Mouse (Mus musculus): ENCODE measurements around the gene Gpr18. TPM values are rescaled to one million over a fixed set of nuclear protein-coding genes. Genes with fewer than 3 reads are reported as not detected.
"Not testable (repeated sequence)": the region's sequence is repeated elsewhere in the genome, so short reads cannot be mapped to it uniquely, and the experiment has no call there.

The Gpr18 gene
- total RNA-seq, 2 experiments from 2014 or later: 0.33 to 0.46 TPM

DNA sequence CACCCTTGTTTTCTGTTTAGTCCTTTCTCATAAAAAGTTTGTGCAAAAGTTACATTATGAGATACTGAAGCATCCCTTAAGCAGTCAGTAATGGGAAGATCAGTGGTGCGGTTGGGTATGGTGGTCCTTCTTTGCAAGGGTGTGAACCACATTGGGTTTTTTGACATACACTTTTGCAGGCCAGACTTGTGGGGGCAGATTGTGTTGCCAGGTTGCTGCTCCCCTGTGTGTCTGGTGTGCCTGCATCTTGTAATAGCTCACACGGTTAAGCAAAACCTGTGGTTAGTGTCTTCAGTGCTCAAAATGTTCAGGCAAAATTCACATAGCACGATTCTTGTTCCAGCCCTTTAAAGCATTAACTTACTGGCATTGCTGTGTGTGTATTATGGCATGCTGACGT, 20.3 kb downstream of the Gpr18 start:
- no peak for DNase-seq
- intact Hi-C loops (cut with DNase I): no loop called here

DNA sequence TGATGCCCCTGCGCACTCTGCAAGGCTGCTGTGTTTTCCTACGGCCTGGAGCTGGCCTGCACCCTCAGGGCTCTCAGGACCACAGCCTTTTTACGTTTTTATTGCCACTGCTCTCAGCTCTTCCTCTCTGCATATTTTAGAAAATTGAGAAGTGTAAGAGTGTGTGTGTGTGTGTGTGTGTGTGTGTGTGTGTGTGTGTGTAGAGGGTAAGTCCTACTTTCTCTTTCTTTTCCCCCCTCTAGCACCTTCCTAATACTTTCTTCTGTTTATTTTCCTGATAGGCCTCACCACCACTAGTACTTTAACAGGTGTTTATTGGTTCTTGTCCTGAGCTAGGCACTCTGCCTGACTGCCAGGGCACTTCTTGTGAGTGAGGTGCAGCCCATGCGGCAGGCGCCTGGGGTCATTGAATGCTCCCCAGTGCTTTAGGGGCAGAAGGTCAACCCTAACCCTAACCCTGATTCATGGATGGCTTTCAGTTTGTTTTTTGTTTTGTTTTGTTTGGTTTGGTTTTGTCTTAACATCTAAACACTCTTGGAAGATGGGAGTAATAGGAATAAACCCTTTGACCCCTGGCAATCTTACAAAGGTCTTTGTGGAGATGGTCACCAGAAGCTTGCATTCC, 21.0 kb downstream of the Gpr18 start:
- no peak for DNase-seq
- intact Hi-C loops (cut with DNase I): no loop called here

DNA sequence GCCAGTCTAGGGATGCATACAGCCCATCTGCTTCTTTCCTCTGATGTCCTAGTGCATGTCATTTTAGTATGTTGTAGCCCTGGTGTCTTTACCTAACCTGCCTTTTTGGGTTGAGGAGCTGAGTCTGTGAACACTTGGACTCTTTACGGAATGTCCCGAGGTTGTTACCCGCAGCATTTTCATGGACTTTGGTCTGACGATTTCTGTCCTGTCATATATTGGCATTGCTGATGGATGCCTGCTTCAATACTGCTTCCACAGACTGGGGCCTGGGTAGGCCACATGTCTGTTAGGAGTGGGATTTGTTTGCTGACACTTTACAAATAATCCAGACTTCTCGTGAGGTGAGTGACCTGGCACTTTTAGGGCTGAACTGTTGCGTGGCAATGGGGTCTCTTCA, 21.8 kb downstream of the Gpr18 start:
- intact Hi-C loops (cut with DNase I): no loop called here
- DNase-seq: no peak

DNA sequence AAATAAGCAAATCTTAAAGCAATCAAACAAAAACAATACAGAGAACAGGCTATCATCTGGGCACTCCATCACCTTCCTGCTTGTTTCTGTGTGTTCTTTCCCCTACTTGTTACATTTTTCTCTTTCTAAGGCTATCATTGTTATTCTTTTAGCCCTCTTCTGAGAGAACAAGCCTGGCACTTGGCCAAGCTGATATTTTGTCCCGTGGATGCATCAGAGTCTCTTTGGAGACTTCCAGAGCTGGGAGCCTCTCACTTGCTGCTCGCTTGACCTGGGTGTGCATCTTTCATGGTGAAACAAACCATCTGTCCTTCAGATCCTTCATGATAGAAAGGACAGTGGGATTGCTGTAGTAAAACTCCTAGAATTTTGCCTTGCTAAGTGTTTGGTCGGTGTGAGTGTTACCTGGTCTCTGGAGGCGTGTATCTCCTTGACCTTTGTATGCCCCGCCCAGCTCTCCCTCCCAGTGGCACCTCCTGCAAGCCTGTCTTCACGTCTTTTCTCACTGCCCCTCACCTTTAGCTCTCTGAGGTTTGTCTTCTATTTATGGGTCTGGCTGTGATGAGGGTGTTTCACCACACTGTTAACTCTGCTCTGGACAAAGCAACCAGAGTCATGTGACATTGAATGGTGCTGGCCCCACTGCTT, 31.3 kb downstream of the Gpr18 start:
- intact Hi-C loops (cut with DNase I): no loop called here
- no peak for DNase-seq

DNA sequence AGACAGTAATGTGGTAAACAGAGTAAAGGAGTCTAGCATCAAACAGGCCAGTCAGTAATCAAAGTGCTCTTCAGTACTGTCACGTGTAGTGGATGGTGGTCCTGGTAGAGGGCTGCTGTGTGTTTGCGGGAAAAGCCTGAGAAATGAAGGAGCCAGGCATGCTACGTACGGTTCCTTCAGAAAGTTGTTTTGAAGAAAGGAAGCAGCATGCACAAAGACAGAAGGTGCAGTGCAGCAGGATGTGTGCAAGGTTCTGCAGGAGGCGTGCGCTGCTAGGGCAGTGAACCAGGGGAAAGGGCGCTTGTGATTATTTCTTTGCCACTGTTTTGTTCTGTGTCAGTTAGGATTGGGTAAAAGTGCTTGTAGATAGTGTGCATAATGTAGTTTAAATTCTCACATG, 34.4 kb downstream of the Gpr18 start:
- intact Hi-C loops (cut with DNase I): no loop called here
- DNase-seq: no peak

DNA sequence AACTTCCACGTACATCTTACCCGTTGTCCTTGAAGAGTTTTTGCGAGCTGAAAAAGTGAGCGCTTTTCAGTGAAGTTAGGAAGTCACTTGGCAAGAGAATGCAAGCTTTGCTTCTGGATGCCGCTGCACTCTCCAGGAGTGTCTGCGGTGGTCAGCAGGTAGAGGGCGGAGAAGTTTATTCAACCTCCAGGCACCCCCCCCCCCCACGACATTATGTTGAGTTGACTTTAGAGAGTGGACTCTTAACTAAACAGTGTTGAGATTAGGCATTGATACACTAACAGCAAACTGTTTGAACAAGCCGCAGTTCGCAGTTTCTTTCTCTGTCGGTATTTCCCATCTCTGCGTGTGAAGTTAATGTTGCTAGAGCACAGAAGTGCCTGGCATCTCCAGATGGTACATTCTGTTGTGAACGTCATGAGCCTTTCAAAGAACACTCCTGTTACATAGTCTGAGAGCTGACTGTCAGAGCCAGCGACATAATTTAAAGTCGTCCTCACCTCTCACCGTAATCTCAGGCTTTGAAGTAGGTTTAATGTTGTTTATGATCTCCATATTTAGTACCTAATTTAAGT, 36.2 kb downstream of the Gpr18 start:
- intact Hi-C loops (cut with DNase I): no loop called here
- no peak for DNase-seq

DNA sequence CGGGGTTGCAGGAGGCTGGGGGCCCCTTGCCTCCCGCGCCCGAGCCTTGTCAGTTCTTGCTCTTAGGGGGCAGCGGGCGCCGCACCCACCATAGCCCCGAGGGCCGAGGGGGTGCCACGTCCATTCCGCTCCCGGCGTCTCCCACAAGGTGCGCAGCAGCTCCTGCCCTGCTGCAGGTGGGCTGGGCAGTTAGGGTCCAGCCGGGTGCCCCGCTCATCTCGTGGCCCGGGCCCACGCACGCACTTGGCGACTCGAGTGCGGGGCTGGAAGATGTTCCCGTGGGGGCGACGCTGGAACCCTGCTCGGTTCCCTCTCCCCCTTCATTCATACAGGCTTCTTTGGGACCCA, 36.7 kb downstream of the Gpr18 start:
- intact Hi-C loops (cut with DNase I): no loop called here
- no peak for DNase-seq

DNA sequence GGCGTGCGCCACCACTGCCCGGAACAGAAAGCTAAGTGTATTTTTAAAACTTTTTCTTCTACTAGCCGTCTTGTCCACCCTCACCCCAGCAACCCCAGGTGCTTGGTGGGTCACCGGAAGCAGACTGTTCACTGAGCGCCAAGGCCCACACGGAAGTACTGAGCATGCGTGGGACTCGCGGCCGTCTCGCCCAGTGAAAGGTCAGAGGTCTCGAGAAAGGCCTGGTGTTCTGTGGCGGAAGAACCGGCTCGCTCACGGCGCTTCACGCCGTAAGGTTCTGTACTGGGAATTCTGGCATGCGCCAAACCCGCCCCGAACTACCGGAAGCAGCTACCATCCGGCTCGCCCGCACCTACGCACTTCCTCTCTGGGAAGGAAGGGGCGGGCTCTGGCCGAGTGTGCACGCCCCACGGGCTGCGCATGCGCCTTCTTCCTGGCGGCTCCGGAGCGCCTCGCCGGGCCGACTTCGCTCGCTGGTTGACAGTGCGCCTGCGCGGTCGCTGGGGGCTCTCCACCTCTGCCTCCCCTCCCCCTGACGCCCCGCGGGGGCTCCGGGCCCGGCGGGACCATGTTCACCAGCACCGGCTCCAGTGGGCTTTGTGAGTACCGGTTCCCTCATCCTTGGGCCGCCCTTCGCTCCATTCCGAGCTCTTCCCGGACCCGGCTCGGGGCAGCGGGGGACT, 37.3 kb downstream of the Gpr18 start, which contains the start of gene Ubac2:
Ubac2 (plus strand) TSS at position 445 of the 683 bp plus-strand sequence.
- DNase-seq: peak; percentile 98 to 99
- intact Hi-C loops (cut with DNase I): no loop called here

DNA sequence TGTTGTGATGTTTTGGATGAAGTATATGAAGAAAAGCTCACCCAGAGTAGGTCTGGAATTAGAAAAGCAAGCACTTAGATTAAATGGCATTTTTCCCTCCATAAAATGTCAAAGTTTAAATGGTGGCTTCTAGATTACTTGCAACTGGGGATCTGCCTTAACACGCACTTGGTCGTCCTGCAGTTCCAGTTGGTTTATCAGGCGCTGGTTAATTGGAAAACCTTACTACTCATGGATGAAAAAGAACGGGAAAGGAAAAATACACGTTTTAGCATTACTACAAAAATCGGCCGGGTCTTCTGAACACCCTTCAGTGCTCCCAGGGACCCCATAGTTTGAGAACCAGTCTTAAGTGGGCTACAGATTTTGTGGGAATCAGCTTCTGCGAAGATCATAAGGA, 37.9 kb downstream of the Gpr18 start:
- DNase-seq: no peak
- intact Hi-C loops (cut with DNase I): loop anchor here (2.0 kb wide), 1 partner anchor 229 kb away; the partner anchor contains the start of gene Tm9sf2

DNA sequence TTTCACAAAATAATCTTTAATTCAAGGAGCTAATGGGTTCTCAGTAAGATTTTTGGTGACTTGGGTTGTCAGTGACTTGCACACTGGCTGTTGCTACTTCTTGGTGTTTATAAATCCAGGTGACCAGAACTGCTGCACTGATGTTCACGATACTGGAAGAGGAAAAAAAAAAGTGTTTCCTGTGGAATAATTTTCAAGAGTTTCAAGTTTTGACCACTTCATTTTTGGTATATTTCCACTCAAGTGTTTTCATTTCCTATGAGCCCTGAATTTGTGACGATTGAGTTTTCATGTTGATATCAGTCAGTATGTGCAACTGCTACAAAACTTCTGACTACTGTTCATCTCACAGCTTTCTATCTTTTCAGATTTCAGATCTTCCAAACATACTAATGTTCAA, 38.7 kb downstream of the Gpr18 start:
- intact Hi-C loops (cut with DNase I): loop anchor here (2.0 kb wide), 1 partner anchor 230 kb away; the partner anchor contains the start of gene Tm9sf2
- DNase-seq: no peak

DNA sequence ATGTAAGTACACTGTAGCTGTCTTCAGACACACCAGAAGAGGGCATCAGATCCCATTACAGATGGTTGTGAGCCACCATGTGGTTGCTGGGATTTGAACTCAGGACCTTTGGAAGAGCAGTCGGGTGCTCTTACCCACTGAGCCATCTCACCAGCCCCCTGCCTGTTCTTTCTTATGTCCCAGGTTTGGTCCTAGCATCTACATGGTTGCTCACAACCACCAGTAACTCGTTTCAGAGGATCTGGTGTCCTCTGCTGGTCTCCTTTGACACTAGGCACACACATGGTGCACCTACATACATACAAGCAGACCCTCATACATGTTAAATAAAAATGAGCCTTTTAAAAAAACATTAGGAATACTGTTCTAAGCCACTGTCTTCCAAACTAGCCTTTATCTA, 39.4 kb downstream of the Gpr18 start:
- intact Hi-C loops (cut with DNase I): loop anchor here (2.0 kb wide), 1 partner anchor 231 kb away; the partner anchor contains the start of gene Tm9sf2
- not testable (repeated sequence) for DNase-seq

DNA sequence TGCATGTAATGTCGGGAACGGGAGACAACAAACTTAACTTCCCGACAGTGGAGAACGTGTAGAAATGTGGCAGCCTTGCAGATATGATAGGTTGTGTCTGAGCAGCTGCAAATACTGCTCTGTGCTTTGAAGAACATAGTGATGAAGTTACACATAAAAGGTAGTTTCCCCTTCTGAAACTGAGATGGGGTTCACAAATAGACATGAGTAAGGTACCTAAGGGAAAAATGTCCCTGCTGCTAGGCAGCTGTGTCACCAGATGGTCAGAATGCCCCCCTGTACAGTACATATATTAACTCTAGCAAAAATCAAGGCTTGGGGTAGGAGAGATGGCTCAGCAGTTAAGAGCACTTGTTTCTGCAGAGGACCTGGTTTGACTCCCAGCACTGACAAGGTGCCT, 41.9 kb downstream of the Gpr18 start:
- DNase-seq: no peak
- intact Hi-C loops (cut with DNase I): no loop called here

DNA sequence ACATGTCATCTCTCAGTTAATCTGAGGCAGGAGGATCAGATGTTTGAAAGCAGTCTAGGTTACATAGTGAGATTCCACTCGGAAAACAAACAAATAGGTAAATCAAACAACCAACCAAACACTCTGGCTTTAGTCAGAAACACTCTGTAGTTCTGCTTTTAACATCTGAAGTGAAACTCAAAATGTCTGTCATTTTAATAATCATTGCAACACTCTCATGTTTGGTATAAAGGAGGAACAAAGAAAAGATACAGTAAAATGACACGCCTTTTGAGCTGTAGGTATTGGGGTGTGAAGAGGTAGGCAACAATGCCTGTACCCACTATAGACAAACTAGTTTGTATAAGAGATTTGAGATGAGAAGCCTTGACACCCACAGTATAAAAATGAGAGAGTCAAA, 42.4 kb downstream of the Gpr18 start:
- intact Hi-C loops (cut with DNase I): no loop called here
- no peak for DNase-seq

DNA sequence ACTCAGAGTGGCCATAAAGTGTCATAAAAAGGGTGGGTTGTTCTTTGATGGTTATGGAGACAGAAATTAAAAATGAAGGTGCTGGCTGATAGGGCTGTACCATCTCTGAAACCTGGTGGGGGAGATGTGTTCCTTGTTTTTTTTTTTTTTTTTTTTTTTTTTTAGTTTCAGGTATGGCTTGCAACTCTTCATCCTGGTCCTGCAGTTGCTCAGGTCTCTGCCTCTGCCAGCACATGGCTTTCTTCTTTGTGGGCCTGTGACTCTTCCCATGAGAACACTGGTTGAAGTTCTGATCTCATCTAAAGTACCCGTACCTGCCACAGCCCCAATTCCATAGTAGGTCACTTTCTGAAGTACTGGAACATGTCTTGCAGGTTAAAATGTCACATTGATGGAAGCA, 42.8 kb downstream of the Gpr18 start:
- intact Hi-C loops (cut with DNase I): no loop called here
- DNase-seq: no peak

DNA sequence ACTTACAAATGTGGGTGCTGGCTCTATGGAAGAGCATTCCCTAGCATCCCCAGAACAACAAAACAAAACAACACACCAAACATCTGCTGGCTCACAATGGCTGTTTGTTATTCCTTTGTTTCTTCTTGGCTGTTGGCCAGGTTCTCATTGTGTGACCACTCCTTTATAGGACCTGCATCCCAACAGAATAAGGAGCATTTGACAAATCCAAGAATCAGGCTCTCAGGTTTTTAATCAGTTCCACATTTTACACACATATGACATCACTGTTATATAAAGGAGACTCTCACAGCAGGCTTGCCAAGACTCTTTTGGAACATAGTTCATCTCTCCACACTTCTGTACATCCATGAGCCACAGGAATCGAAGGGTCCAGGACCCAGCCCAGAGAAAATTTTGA, 46.5 kb downstream of the Gpr18 start:
- intact Hi-C loops (cut with DNase I): no loop called here
- DNase-seq: no peak

DNA sequence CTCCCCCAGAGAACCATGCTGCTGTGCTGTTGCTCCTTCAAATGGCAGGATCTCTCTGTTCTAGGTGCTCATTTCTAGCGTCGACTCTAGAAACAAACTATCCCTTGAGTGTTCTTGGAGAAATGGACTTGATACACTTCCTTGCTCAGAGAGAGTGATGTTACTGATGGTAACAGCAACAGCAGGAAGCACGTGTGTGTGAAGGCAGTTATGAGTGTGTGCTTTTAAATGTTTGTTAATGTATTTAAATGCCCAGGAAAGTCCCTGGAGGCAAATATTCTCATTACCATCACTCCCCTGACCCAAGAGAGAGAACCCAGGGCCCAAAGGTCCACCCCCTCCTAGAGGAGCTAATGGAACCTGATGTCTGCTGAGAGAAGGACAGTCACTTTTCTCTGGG, 49.0 kb downstream of the Gpr18 start:
- DNase-seq: no peak
- intact Hi-C loops (cut with DNase I): no loop called here

DNA sequence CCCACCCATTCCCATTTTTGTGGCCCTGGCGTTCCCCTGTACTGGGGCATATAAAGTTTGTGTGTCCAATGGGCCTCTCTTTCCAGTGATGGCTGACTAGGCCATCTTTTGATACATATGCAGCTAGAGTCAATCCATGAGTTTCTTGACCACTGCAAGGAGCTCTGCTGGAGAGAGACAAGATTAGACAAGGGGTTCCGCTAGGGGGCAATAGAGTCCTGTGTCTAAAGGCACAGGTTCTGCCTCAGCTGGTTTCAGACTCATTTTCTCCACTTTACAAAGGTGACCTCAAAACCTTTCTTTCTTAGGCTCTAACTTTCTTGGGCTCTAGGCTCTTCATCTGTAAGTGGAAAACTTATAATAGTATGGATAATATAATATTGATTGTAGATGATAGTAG, 50.4 kb downstream of the Gpr18 start:
- peak; percentile 61 to 77 for DNase-seq
- intact Hi-C loops (cut with DNase I): loop anchor here (1.0 kb wide), 1 partner anchor 54 kb away; no protein-coding TSS in a partner anchor

Data from heart, postnatal 36 days (tissue).